Mouse (Mus musculus) intestine, postnatal 0 days (tissue): ENCODE measurements around the gene Ifit1. TPM values are rescaled to one million over a fixed set of nuclear protein-coding genes. Genes with fewer than 3 reads are reported as not detected.
"Not testable (repeated sequence)": the region's sequence is repeated elsewhere in the genome, so short reads cannot be mapped to it uniquely, and the experiment has no call there.

Experiments
- ATAC-seq: fragments of 200-750 bp; cut with Nextera tagmentation; 2 replicates; pipeline ENCODE4 v1.8.0; 2017; ENCODE audit warnings: mild to moderate bottlenecking, moderate TSS enrichment, moderate library complexity
- H3K27ac ChIP-seq: fragments of 300-500 bp; sonication (generic); 2 replicates; pipeline ENCODE4 v1.5.1; 2014; ENCODE audit warnings: mild to moderate bottlenecking, low read depth, low read length, moderate library complexity
- H3K27me3 ChIP-seq: fragments of 300-500 bp; sonication (generic); replicated peaks from 2 replicates; pipeline ENCODE4 v1.6.1; 2014; ENCODE audit warnings: low read length, mixed read lengths; ENCODE audit not compliant: control insufficient read depth, insufficient read depth
- H3K36me3 ChIP-seq: fragments of 300-500 bp; sonication (generic); 2 replicates; pipeline ENCODE4 v1.6.1; 2014; ENCODE audit warnings: mild to moderate bottlenecking, moderate library complexity; ENCODE audit not compliant: control insufficient read depth, insufficient read depth
- H3K4me1 ChIP-seq: fragments of 300-500 bp; sonication (generic); replicated peaks from 2 replicates; pipeline ENCODE4 v1.6.1; 2014; ENCODE audit warnings: antibody characterized with exemption, low read length, mixed read lengths; ENCODE audit not compliant: control insufficient read depth, insufficient read depth
- H3K4me2 ChIP-seq: fragments of 300-500 bp; sonication (generic); replicated peaks from 2 replicates; pipeline ENCODE4 v1.6.1; 2014; ENCODE audit warnings: low read depth, mild to moderate bottlenecking, moderate library complexity
- H3K4me3 ChIP-seq: fragments of 300-500 bp; sonication (generic); 2 replicates; pipeline ENCODE4 v1.5.1; 2014; ENCODE audit warnings: low read depth, low read length
- H3K9ac ChIP-seq: fragments of 300-500 bp; sonication (generic); 2 replicates; pipeline ENCODE4 v1.6.1; 2014; ENCODE audit warnings: mild to moderate bottlenecking, low read depth, low read length
- H3K9me3 ChIP-seq: fragments of 300-500 bp; sonication (generic); 2 replicates; pipeline ENCODE4 v1.6.1; 2016; ENCODE audit warnings: mixed run types; ENCODE audit not compliant: control insufficient read depth
- CTCF ChIP-seq: sonication (generic); IDR thresholded peaks from 2 replicates; pipeline ENCODE4 v1.5.1; 2016; ENCODE audit warnings: low read depth, mild to moderate bottlenecking, control low read depth, antibody characterized with exemption, moderate library complexity
- WGBS: fragments of 180-500 bp; shearing (Covaris S2); extraction: QIAGEN DNeasy Blood & Tissue Kit; methylation state at CpG from one replicate; pipeline ENCODE4 v1.1.7; 2014; 5-methylcytosine and 5-hydroxymethylcytosine counted together
- polyA plus RNA-seq: library from polyadenylated mRNA; unstranded; fragments of >200 nt; fragmentation: Nextera tagmentation; extraction: Ambion mirVana; gene quantifications from 2 replicates; pipeline ENCODE4 v1.2.1, GENCODE M21; 2015

Ifit1 gene
- polyA plus RNA-seq, result 87.0 and 90.6 TPM in 2 replicates

GRCm38 (mm10) chr19:34640623-34641022, at the start of gene Ifit1, which contains the start of gene Ifit1bl2:
Ifit1 (plus strand) TSS chr19:34640871.
Ifit1bl2 (minus strand) TSS chr19:34640743.
- peak within 1 kb of the TSS; percentile 41 for H3K27ac ChIP-seq
- H3K9ac ChIP-seq, result peak within 1 kb of the TSS; percentile 43
- H3K4me2 ChIP-seq, result peak within 1 kb of the TSS; percentile 65
- peak within 1 kb of the TSS; percentile 24 for H3K4me3 ChIP-seq
- 0 out of 2 replicates have a peak, but pooled peaks have one; percentile 9 for TF ChIP-seq CTCF
- H3K27me3 ChIP-seq, result no peaks in the 10 kb centered on the region
- H3K4me1 ChIP-seq, result 0 out of 2 replicates have a peak, but pooled peaks cover 3% of the 10 kb centered on the region
- peak; percentile 74 for ATAC-seq
- 9% methylated on average over 4 of the region's 4 CpGs for WGBS
- H3K36me3 ChIP-seq, result no peaks in the 10 kb centered on the region
- no peaks in the 10 kb centered on the region for H3K9me3 ChIP-seq

- Histone ChIP-seq H3K36me3 (no peaks in the 10 kb centered on the region), H3K4me2 (no peak overlapping the region), H3K27me3 (no peaks in the 10 kb centered on the region), H3K27ac (no peak overlapping the region), H3K4me1 (no peaks in the 10 kb centered on the region), H3K9me3 (no peaks in the 10 kb centered on the region), H3K9ac (no peak overlapping the region), H3K4me3 (no peak overlapping the region)
- no peak for TF ChIP-seq CTCF
- ATAC-seq, result no peak
- 89% methylated on average over 2 of the region's 2 CpGs for WGBS
Measured at GRCm38 (mm10) chr19:34593456-34593855, 47.2 kb upstream of the Ifit1 start.

GRCm38 (mm10) chr19:34594523-34594922, 46.1 kb upstream of the Ifit1 start:
- not testable (repeated sequence) for H3K4me1 ChIP-seq, H3K36me3 ChIP-seq, ATAC-seq, H3K9me3 ChIP-seq, H3K4me3 ChIP-seq, H3K9ac ChIP-seq, H3K27me3 ChIP-seq, H3K4me2 ChIP-seq, H3K27ac ChIP-seq
- WGBS, result 82% methylated on average over 3 of the region's 3 CpGs

- H3K4me1 ChIP-seq, result no peaks in the 10 kb centered on the region
- H3K36me3 ChIP-seq, result no peaks in the 10 kb centered on the region
- no peaks in the 10 kb centered on the region for H3K9me3 ChIP-seq
- H3K27me3 ChIP-seq, result no peaks in the 10 kb centered on the region
- no peak overlapping the region for H3K4me2 ChIP-seq
- no peak for TF ChIP-seq CTCF
- H3K4me3 ChIP-seq, result no peak overlapping the region
- no peak overlapping the region for H3K27ac ChIP-seq
- no peak for ATAC-seq
- H3K9ac ChIP-seq, result no peak overlapping the region
Measured at GRCm38 (mm10) chr19:34596811-34597210, 43.9 kb upstream of the Ifit1 start.

GRCm38 (mm10) chr19:34598341-34598740, 42.3 kb upstream of the Ifit1 start:
- 90% methylated on average over 2 of the region's 2 CpGs for WGBS
- no peak for TF ChIP-seq CTCF

GRCm38 (mm10) chr19:34599250-34599649, 41.4 kb upstream of the Ifit1 start:
- ATAC-seq, result peak; percentile 68
- not testable (repeated sequence) for H3K4me1 ChIP-seq, H3K9ac ChIP-seq, H3K4me2 ChIP-seq, H3K9me3 ChIP-seq, H3K4me3 ChIP-seq, H3K27ac ChIP-seq, H3K36me3 ChIP-seq, H3K27me3 ChIP-seq

More at GRCm38 (mm10) chr19:34598341-34598740, 42.3 kb upstream of the Ifit1 start:
- H3K27me3 ChIP-seq, result no peaks in the 10 kb centered on the region
- no peaks in the 10 kb centered on the region for H3K4me1 ChIP-seq
- no peak overlapping the region for H3K27ac ChIP-seq
- no peak for ATAC-seq
- no peaks in the 10 kb centered on the region for H3K9me3 ChIP-seq
- H3K9ac ChIP-seq, result no peak overlapping the region
- H3K4me2 ChIP-seq, result no peak overlapping the region
- no peaks in the 10 kb centered on the region for H3K36me3 ChIP-seq
- no peak overlapping the region for H3K4me3 ChIP-seq

GRCm38 (mm10) chr19:34601888-34602287, 38.8 kb upstream of the Ifit1 start, which contains the start of gene Ifit1bl1:
Ifit1bl1 (minus strand) TSS chr19:34601956.
- not testable (repeated sequence) for H3K4me2 ChIP-seq, H3K4me3 ChIP-seq, H3K27me3 ChIP-seq, H3K9me3 ChIP-seq, H3K36me3 ChIP-seq, H3K9ac ChIP-seq, H3K27ac ChIP-seq, H3K4me1 ChIP-seq
- 52% methylated on average over 1 of the region's 1 CpGs for WGBS
- ATAC-seq, result 0 out of 2 replicates have a peak, but pooled peaks have one; percentile 42
